Mouse (Mus musculus) splenic B cell, adult 2 months (primary cell): ENCODE data around the gene Inafm2.
A peak's percentile ranks its signal among the peaks of the same experiment; 100 is the strongest.

Experiments used
- DNase-seq: peaks from one replicate; pipeline ENCODE4 v3.0.0-alpha.2; 2011; ENCODE audit warnings: low read depth, low spot score
- H3K27me3 ChIP-seq: 2 replicates; pipeline ENCODE4 v1.6.1; 2012; ENCODE audit warnings: mild to moderate bottlenecking, low read length, moderate library complexity, mixed read lengths; ENCODE audit not compliant: control insufficient read depth, poor library complexity, insufficient read depth, severe bottlenecking
- H3K36me3 ChIP-seq: 2 replicates; pipeline ENCODE4 v1.6.1; 2012; ENCODE audit warnings: mild to moderate bottlenecking, low read length, moderate library complexity, mixed read lengths; ENCODE audit not compliant: control insufficient read depth, poor library complexity, insufficient read depth, severe bottlenecking

Gene Inafm2

GRCm38 (mm10) chr2:118745232-118745884, at the start of gene Inafm2:
TSS of gene Inafm2 (plus strand) at chr2:118745758.
- Histone ChIP-seq H3K27me3 (no peaks in the 10 kb centered on the region), H3K36me3 (no peaks in the 10 kb centered on the region)
- peak; percentile 86 for DNase-seq

GRCm38 (mm10) chr2:118696451-118697308, 48.9 kb upstream of the Inafm2 start:
- no peak for DNase-seq
- Histone ChIP-seq H3K27me3 (no peaks in the 10 kb centered on the region), H3K36me3 (no peaks in the 10 kb centered on the region)

GRCm38 (mm10) chr2:118697311-118697877, 48.2 kb upstream of the Inafm2 start:
- no peak for DNase-seq
- Histone ChIP-seq H3K27me3 (no peaks in the 10 kb centered on the region), H3K36me3 (no peaks in the 10 kb centered on the region)

- Histone ChIP-seq H3K36me3 (no peaks in the 10 kb centered on the region), H3K27me3 (no peaks in the 10 kb centered on the region)
- no peak for DNase-seq
Observed at GRCm38 (mm10) chr2:118697955-118698354, 47.6 kb upstream of the Inafm2 start.

GRCm38 (mm10) chr2:118700179-118701062, 45.1 kb upstream of the Inafm2 start:
- no peaks in the 10 kb centered on the region for H3K27me3 ChIP-seq
- no peaks in the 10 kb centered on the region for H3K36me3 ChIP-seq
- DNase-seq: peak; percentile 88

GRCm38 (mm10) chr2:118701161-118701560, 44.4 kb upstream of the Inafm2 start:
- no peak for DNase-seq
- Histone ChIP-seq H3K27me3 (no peaks in the 10 kb centered on the region), H3K36me3 (no peaks in the 10 kb centered on the region)

GRCm38 (mm10) chr2:118701971-118702882, 43.3 kb upstream of the Inafm2 start:
- H3K36me3 ChIP-seq: no peaks in the 10 kb centered on the region
- H3K27me3 ChIP-seq: no peaks in the 10 kb centered on the region
- no peak for DNase-seq

- H3K36me3 ChIP-seq: no peaks in the 10 kb centered on the region
- peak; percentile 61 for DNase-seq
- no peaks in the 10 kb centered on the region for H3K27me3 ChIP-seq
Observed at GRCm38 (mm10) chr2:118702883-118703761, 42.4 kb upstream of the Inafm2 start.

- DNase-seq: peak; percentile 51
- no peaks in the 10 kb centered on the region for H3K27me3 ChIP-seq
- H3K36me3 ChIP-seq: no peaks in the 10 kb centered on the region
Observed at GRCm38 (mm10) chr2:118703913-118704730, 41.4 kb upstream of the Inafm2 start, which contains the start of gene Ankrd63. TSS of gene Ankrd63 (minus strand) at chr2:118703963.

GRCm38 (mm10) chr2:118706436-118706835, 39.1 kb upstream of the Inafm2 start:
- DNase-seq: no peak
- Histone ChIP-seq H3K27me3 (no peaks in the 10 kb centered on the region), H3K36me3 (no peaks in the 10 kb centered on the region)

- Histone ChIP-seq H3K27me3 (no peaks in the 10 kb centered on the region), H3K36me3 (no peaks in the 10 kb centered on the region)
- DNase-seq: no peak
Observed at GRCm38 (mm10) chr2:118708472-118708871, 37.1 kb upstream of the Inafm2 start.

GRCm38 (mm10) chr2:118709655-118710221, 35.8 kb upstream of the Inafm2 start:
- no peaks in the 10 kb centered on the region for H3K36me3 ChIP-seq
- H3K27me3 ChIP-seq: no peaks in the 10 kb centered on the region
- DNase-seq: no peak
